Mouse (Mus musculus): Measurements from ENCODE around the gene Cdrt4.

- TF ChIP-seq TAL1 (IDR thresholded peaks at IDR 0.05; ENCODE audit: low read length) (no peak), GATA1 (IDR thresholded peaks at IDR 0.05; ENCODE audit: low read length) (no peak)
Observed at GRCm38 (mm10) chr11:62930574-62930973, 20.4 kb upstream of the Cdrt4 start.
